Mouse (Mus musculus) erythroblast, adult 5-6 weeks (primary cell): ENCODE measurements around the gene Gm13212. TPM values are rescaled to one million over a fixed set of nuclear protein-coding genes. Genes with fewer than 3 reads are reported as not detected.

Experiments
- total RNA-seq, 2 experiments: library from RNA; stranded (forward) in 1 of 2; stranded (reverse) in 1 of 2; fragments of 150-400 nt in 1 of 2; fragments of 200-764, 138-1000 nt in 1 of 2; gene quantifications; 2 replicates each; pipeline versions ENCODE4 v1.2.3 to v1.2.4; 2015 to 2017; ENCODE audit warnings: low replicate concordance in 2 of 2

Gm13212 gene
- total RNA-seq, 2 experiments from 2014 or later, result 1.8 to 4.6 TPM

Other genes with a start within 250 kb of the Gm13212 start
- gene Zfp990, start 74.4 kb upstream of the Gm13212 start, total RNA-seq (2015; ENCODE audit: low replicate concordance), result not detected in 2 replicates
- not detected in 2 replicates for gene Zfp990, start 74.4 kb upstream of the Gm13212 start, total RNA-seq (2017; ENCODE audit: low replicate concordance)
- gene Zfp980, start 85.5 kb downstream of the Gm13212 start, total RNA-seq (2015; ENCODE audit: low replicate concordance), result not detected in 2 replicates
- gene Zfp980, start 85.5 kb downstream of the Gm13212 start, total RNA-seq (2017; ENCODE audit: low replicate concordance), result not detected in 2 replicates